In genomic region chr19:7577710-7578109, GRCm38 (mm10) we compare ENCODE assay signal across 28 mouse cellular contexts. TPM values are rescaled to one million over a fixed set of nuclear protein-coding genes. Genes with fewer than 3 reads are reported as not detected.
"Had no signal": no experiment of that assay in that cellular context is flagged by ENCODE, and none has a peak within 500 bp of the region (broad histone marks: within the 10 kb centered on the region; RNA-seq: fewer than 3 reads in every experiment).

No protein-coding gene starts in this region.

- H3K27me3 ChIP-seq: heart, embryonic 13.5 days; heart, embryonic 15.5 days; hindbrain, embryonic 13.5 days; hindbrain, embryonic 15.5 days; limb, embryonic 13.5 days; limb, embryonic 15.5 days; liver, embryonic 12.5 days had no signal

- H3K27ac ChIP-seq: heart, embryonic 10.5 days; heart, embryonic 13.5 days; heart, embryonic 15.5 days; hindbrain, embryonic 13.5 days; hindbrain, embryonic 15.5 days; hindbrain, postnatal 0 days; kidney, postnatal 0 days; limb, embryonic 13.5 days; limb, embryonic 15.5 days; liver, embryonic 12.5 days; liver, embryonic 14.5 days had no signal

- DNase-seq: forebrain, postnatal 0 days; gastrocnemius, postnatal 14 days; gastrocnemius, postnatal 36 days; heart, postnatal 14 days; heart, postnatal 36 days; kidney, adult 11 months; kidney, postnatal 14 days; layer of hippocampus, adult 9-11 months; layer of hippocampus, postnatal 36 days; left cerebral cortex, postnatal 4 days had no signal

- H3K4me3 ChIP-seq: heart, embryonic 10.5 days; heart, embryonic 13.5 days; heart, embryonic 15.5 days; hindbrain, embryonic 13.5 days; hindbrain, embryonic 15.5 days; limb, embryonic 13.5 days; limb, embryonic 15.5 days; liver, embryonic 12.5 days had no signal

- H3K9me3 ChIP-seq: heart, embryonic 10.5 days; heart, embryonic 13.5 days; heart, embryonic 15.5 days; hindbrain, embryonic 13.5 days; hindbrain, embryonic 15.5 days; limb, embryonic 13.5 days; limb, embryonic 15.5 days; liver, embryonic 12.5 days had no signal

- H3K4me2 ChIP-seq: heart, embryonic 13.5 days; heart, embryonic 15.5 days; hindbrain, embryonic 13.5 days; hindbrain, embryonic 15.5 days; limb, embryonic 13.5 days; limb, embryonic 15.5 days; liver, embryonic 12.5 days had no signal

- H3K36me3 ChIP-seq: hindbrain, embryonic 13.5 days; hindbrain, embryonic 15.5 days; limb, embryonic 13.5 days; limb, embryonic 15.5 days had no signal

- H3K4me1 ChIP-seq: hindbrain, embryonic 13.5 days; hindbrain, embryonic 15.5 days; limb, embryonic 13.5 days; limb, embryonic 15.5 days had no signal

- H3K9ac ChIP-seq: forebrain, postnatal 0 days; heart, embryonic 13.5 days; heart, embryonic 15.5 days; hindbrain, embryonic 13.5 days; hindbrain, embryonic 15.5 days; limb, embryonic 13.5 days; limb, embryonic 15.5 days; liver, embryonic 12.5 days; liver, embryonic 14.5 days had no signal

- ATAC-seq: forebrain, postnatal 0 days; hindbrain, postnatal 0 days; intestine, embryonic 16.5 days; liver, embryonic 12.5 days had no signal

RNA-seq across cellular contexts. Expression of gene Lgals12, which starts 29.3 kb away (rescaled TPM):
- polyA plus RNA-seq: liver, adult 2 months; liver, embryonic 12.5 days had no signal

RNA-seq across cellular contexts. Expression of gene Hrasls5, which starts 34.6 kb away (rescaled TPM):
- polyA plus RNA-seq: heart, embryonic 10.5 days; heart, embryonic 13.5 days; heart, embryonic 15.5 days; heart, postnatal 0 days; hindbrain, embryonic 11.5 days; hindbrain, embryonic 13.5 days; hindbrain, embryonic 15.5 days; intestine, embryonic 14.5 days; intestine, embryonic 16.5 days; kidney, embryonic 14.5 days; limb, embryonic 11.5 days; limb, embryonic 15.5 days; liver, adult 2 months; liver, embryonic 12.5 days had no signal
